Mouse (Mus musculus): ENCODE results near the gene Eif5b. TPM values are rescaled to one million over a fixed set of nuclear protein-coding genes. Genes with fewer than 3 reads are reported as not detected.
"Not testable (repeated sequence)": the region's sequence is repeated elsewhere in the genome, so short reads cannot be mapped to it uniquely, and the experiment has no call there.

Gene Eif5b
- polyA plus RNA-seq (2015; fragmentation: Nextera tagmentation; extraction: Ambion mirVana), result 26.2 and 28.7 TPM in 2 replicates

DNA sequence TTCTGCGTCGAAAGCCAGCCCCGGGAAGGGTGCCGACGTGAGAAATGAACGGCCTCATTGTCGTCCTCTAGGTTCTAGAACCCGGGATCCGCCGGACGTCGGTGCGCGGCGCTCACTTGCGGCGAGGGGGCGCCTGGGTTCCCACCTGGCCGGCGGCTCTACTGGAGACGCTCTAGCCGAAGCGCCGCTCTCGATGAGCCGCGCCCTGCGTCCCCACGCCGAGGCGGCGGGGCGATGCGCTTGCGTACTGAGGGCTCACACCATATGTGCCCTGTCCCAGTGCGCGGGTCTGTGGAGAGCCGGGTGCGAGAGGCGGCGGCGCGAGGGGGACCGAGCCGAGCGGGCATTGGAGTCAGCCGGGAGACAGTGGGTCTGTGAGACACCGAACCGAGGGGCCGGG, at the start of gene Eif5b, which contains the start of gene Txndc9:
Eif5b (plus strand) TSS at position 144 of the 400 bp plus-strand sequence.
Txndc9 (minus strand) TSS at position 27 of the 400 bp plus-strand sequence.
- under 1% methylated on average over 50 of the region's 50 CpGs for WGBS
- Histone ChIP-seq H3K27me3 (replicated peaks) (no peaks in the 10 kb centered on the region), H3K4me3 (replicated peaks) (peak within 1 kb of the TSS; percentile 83), H3K4me2 (replicated peaks) (peak within 1 kb of the TSS; percentile 83), H3K9me3 (no peaks in the 10 kb centered on the region), H3K4me1 (replicated peaks) (peaks cover 10% of the 10 kb centered on the region), H3K36me3 (peaks cover 20% of the 10 kb centered on the region), H3K27ac (peak within 1 kb of the TSS; percentile 90), H3K9ac (peak within 1 kb of the TSS; percentile 82)
- ATAC-seq, result peak; percentile 93

DNA sequence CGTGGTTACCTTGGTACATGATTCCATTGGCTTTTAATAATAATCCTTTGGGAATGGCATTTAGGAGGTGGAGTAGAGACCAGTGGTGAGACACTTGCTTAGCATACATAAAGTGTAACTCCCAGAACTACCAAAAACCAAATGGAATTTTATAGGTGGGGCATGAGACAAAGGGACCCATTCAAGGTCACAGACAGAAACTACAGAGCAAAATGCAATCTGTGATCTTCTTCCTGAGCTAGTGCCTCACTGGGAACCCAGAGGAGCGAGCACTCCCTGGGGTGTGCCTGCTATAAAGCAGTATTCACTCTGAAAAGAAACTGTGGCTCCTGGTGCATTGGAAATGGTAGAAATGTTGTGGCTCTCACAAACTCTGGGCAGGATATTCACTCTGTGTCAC, 48.9 kb upstream of the Eif5b start:
- no peak overlapping the region for H3K9ac ChIP-seq
- no peaks in the 10 kb centered on the region for H3K27me3 ChIP-seq (replicated peaks)
- ATAC-seq, result no peak
- H3K27ac ChIP-seq, result no peak overlapping the region
- H3K4me2 ChIP-seq (replicated peaks), result no peak overlapping the region
- H3K4me1 ChIP-seq (replicated peaks), result no peaks in the 10 kb centered on the region
- no peaks in the 10 kb centered on the region for H3K9me3 ChIP-seq
- WGBS, result 83% methylated on average over 2 of the region's 2 CpGs
- no peaks in the 10 kb centered on the region for H3K36me3 ChIP-seq
- no peak overlapping the region for H3K4me3 ChIP-seq (replicated peaks)

GRCm38 (mm10) chr1:37954786-37955185, 43.0 kb upstream of the Eif5b start:
- ATAC-seq, result no peak
- H3K4me1 ChIP-seq (replicated peaks), result no peaks in the 10 kb centered on the region

DNA sequence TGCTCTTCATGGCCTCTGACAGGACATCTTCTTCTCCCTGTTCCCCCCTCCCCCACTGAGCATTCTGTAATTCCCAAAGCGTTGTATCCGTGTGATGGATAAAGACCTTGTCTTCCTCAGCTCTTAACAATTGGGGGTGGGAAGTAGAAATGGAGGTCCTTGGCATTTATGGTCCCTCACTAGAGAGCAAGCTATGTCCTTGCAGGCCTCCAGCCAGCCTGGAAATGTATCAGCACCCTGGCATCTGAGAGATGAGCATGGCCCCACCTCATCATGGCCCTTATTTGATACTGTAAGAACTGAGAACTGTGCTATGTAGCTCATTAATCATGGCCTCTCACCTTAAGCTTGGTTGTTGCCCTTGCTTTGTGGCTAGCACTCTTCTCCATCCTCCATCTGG, 42.6 kb upstream of the Eif5b start:
- WGBS, result 88% methylated on average over 2 of the region's 2 CpGs
- no peak for ATAC-seq
- Histone ChIP-seq H3K27ac (no peak overlapping the region), H3K9ac (no peak overlapping the region), H3K4me1 (replicated peaks) (no peaks in the 10 kb centered on the region), H3K4me2 (replicated peaks) (no peak overlapping the region), H3K27me3 (replicated peaks) (no peaks in the 10 kb centered on the region; the same call in 1 of the 2 replicates), H3K9me3 (no peaks in the 10 kb centered on the region), H3K36me3 (no peaks in the 10 kb centered on the region), H3K4me3 (replicated peaks) (no peak overlapping the region)

More at GRCm38 (mm10) chr1:37954786-37955185, 43.0 kb upstream of the Eif5b start:
- Histone ChIP-seq H3K36me3 (no peaks in the 10 kb centered on the region), H3K9ac (no peak overlapping the region), H3K9me3 (no peaks in the 10 kb centered on the region), H3K27me3 (replicated peaks) (no peaks in the 10 kb centered on the region; the same call in 1 of the 2 replicates), H3K4me2 (replicated peaks) (no peak overlapping the region), H3K4me3 (replicated peaks) (no peak overlapping the region), H3K27ac (no peak overlapping the region)
- 77% methylated on average over 7 of the region's 7 CpGs for WGBS

GRCm38 (mm10) chr1:37956690-37957431, 40.9 kb upstream of the Eif5b start:
- no peaks in the 10 kb centered on the region; the same call in 1 of the 2 replicates for H3K27me3 ChIP-seq (replicated peaks)
- no peak for ATAC-seq
- no peak overlapping the region for H3K27ac ChIP-seq
- H3K9me3 ChIP-seq, result no peaks in the 10 kb centered on the region
- no peak overlapping the region for H3K9ac ChIP-seq
- no peaks in the 10 kb centered on the region for H3K4me1 ChIP-seq (replicated peaks)
- no peak overlapping the region for H3K4me2 ChIP-seq (replicated peaks)
- H3K36me3 ChIP-seq, result no peaks in the 10 kb centered on the region
- no peak overlapping the region for H3K4me3 ChIP-seq (replicated peaks)
- WGBS, result 31% methylated on average over 3 of the region's 3 CpGs

GRCm38 (mm10) chr1:37957659-37958058, 40.2 kb upstream of the Eif5b start, which contains the start of gene Lyg1:
Gene Lyg1 (minus strand): TSS chr1:37957759.
- Histone ChIP-seq H3K9me3 (no peaks in the 10 kb centered on the region), H3K36me3 (no peaks in the 10 kb centered on the region), H3K4me2 (replicated peaks) (no peak within 1 kb of the TSS), H3K9ac (no peak within 1 kb of the TSS), H3K27me3 (replicated peaks) (no peaks in the 10 kb centered on the region; the same call in 1 of the 2 replicates), H3K27ac (no peak within 1 kb of the TSS), H3K4me1 (replicated peaks) (no peaks in the 10 kb centered on the region), H3K4me3 (replicated peaks) (no peak within 1 kb of the TSS)
- WGBS, result 86% methylated on average over 5 of the region's 5 CpGs
- no peak for ATAC-seq

- H3K4me3 ChIP-seq (replicated peaks), result no peak overlapping the region
- ATAC-seq, result no peak
- no peaks in the 10 kb centered on the region for H3K36me3 ChIP-seq
- H3K27me3 ChIP-seq (replicated peaks), result no peaks in the 10 kb centered on the region; the same call in 1 of the 2 replicates
- 82% methylated on average over 2 of the region's 2 CpGs for WGBS
- H3K27ac ChIP-seq, result no peak overlapping the region
- H3K4me2 ChIP-seq (replicated peaks), result no peak overlapping the region
- H3K9ac ChIP-seq, result no peak overlapping the region
- H3K9me3 ChIP-seq, result no peaks in the 10 kb centered on the region
- H3K4me1 ChIP-seq (replicated peaks), result no peaks in the 10 kb centered on the region
These were observed 39.3 kb upstream of the Eif5b start for GRCm38 (mm10) chr1:37958516-37958915.

GRCm38 (mm10) chr1:37959486-37959885, 38.3 kb upstream of the Eif5b start:
- 77% methylated on average over 5 of the region's 5 CpGs for WGBS
- Histone ChIP-seq H3K9ac (no peak overlapping the region), H3K36me3 (no peaks in the 10 kb centered on the region), H3K27me3 (replicated peaks) (no peaks in the 10 kb centered on the region; the same call in 1 of the 2 replicates), H3K4me2 (replicated peaks) (no peak overlapping the region), H3K9me3 (no peaks in the 10 kb centered on the region), H3K4me3 (replicated peaks) (no peak overlapping the region), H3K27ac (no peak overlapping the region), H3K4me1 (replicated peaks) (no peaks in the 10 kb centered on the region)
- no peak for ATAC-seq

DNA sequence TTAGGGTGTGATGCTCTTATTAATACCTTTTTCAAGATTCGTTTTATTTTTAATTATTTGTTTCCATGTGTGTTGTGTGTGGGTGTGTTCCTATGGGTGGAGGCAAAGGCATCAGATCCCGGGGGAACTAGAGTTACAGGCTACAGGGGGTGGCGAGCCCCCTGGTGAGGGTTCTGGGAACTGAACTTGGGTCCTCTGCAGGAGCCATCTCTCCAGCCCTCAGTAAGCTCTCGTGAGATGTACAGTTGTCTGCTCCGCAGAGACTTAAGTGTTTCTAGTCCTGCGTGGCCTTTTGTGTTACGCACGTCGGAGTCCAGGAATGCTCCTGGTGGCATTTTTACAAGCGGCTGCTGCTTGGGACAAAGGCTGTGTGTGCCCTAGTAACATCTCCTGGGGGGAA, 32.2 kb upstream of the Eif5b start:
- no peaks in the 10 kb centered on the region for H3K27me3 ChIP-seq (replicated peaks)
- WGBS, result 55% methylated on average over 10 of the region's 10 CpGs
- no peak for ATAC-seq
- no peak overlapping the region for H3K4me3 ChIP-seq (replicated peaks)
- no peaks in the 10 kb centered on the region for H3K36me3 ChIP-seq
- H3K27ac ChIP-seq, result no peak overlapping the region
- no peak overlapping the region for H3K4me2 ChIP-seq (replicated peaks)
- H3K4me1 ChIP-seq (replicated peaks), result no peaks in the 10 kb centered on the region
- no peaks in the 10 kb centered on the region for H3K9me3 ChIP-seq
- no peak overlapping the region for H3K9ac ChIP-seq

DNA sequence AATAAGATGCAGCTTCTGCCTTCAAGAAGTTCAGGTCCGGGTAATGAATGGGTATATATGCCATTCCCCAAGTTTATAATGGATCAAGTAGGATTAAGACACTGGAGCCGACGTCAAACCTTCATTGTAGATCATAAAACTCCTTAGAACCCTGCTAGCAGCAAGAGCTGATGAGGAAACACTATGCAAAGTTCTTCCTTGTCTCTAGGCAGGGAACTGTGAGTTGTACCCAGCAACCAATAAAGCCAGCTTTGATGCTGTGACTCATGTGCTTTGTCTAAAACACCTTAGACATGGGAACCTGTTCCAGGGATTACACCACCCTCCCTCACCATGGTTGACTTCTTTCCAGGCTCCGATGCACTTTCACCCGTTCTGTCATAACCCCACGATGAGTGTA, 29.1 kb upstream of the Eif5b start:
- Histone ChIP-seq H3K4me2 (replicated peaks) (no peak overlapping the region), H3K27me3 (replicated peaks) (no peaks in the 10 kb centered on the region), H3K9me3 (no peaks in the 10 kb centered on the region), H3K4me1 (replicated peaks) (no peaks in the 10 kb centered on the region), H3K36me3 (no peaks in the 10 kb centered on the region), H3K27ac (no peak overlapping the region), H3K9ac (no peak overlapping the region), H3K4me3 (replicated peaks) (no peak overlapping the region)
- no peak for ATAC-seq
- WGBS, result 75% methylated on average over 6 of the region's 6 CpGs

DNA sequence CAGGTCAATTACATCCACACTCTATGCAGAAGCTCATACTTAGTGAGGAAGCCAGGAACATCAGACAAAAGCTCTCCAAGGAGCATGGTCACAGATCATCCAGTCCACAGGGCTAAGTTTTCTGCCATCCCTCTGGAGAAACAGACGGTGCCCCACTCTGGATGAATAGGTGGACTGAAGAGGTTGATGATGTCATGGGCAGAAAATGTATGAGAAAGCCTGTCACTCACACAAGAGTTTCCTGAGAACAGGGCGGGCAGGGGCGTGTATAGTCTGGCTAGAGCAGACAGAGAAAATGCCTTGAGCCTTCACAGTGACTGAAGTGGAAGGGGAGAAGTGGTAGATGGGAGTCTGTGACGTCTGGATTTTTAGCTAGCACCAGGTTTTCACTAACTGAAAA, 26.3 kb upstream of the Eif5b start:
- no peak for ATAC-seq
- Histone ChIP-seq H3K27ac (no peak overlapping the region), H3K4me2 (replicated peaks) (no peak overlapping the region), H3K36me3 (no peaks in the 10 kb centered on the region), H3K27me3 (replicated peaks) (no peaks in the 10 kb centered on the region), H3K9ac (no peak overlapping the region), H3K4me3 (replicated peaks) (no peak overlapping the region), H3K9me3 (no peaks in the 10 kb centered on the region), H3K4me1 (replicated peaks) (no peaks in the 10 kb centered on the region)
- WGBS, result 55% methylated on average over 4 of the region's 4 CpGs

DNA sequence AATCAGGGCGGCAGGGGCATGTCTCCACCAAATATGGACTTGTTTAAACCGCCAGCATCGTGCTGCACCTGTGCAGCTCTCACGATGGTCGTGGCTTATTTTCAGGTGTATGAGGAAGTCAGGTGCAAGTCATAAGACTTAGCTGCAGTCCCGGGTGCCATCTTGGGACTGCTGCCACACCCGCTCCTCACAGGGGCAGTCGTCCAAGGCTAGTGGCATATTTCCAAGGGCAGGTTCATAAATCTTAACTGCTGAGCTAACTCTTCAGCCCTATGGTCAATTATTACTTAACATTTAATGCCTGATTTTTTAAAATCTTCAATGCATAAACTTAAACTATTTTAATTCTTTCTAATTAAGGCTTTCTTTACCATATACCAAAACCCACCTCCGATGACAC, 21.1 kb upstream of the Eif5b start:
- H3K4me3 ChIP-seq (replicated peaks); H3K27me3 ChIP-seq (replicated peaks); H3K27ac ChIP-seq; H3K9me3 ChIP-seq; H3K4me1 ChIP-seq (replicated peaks); H3K36me3 ChIP-seq; H3K9ac ChIP-seq; H3K4me2 ChIP-seq (replicated peaks); ATAC-seq: not testable (repeated sequence)
- WGBS, result 62% methylated on average over 9 of the region's 9 CpGs

DNA sequence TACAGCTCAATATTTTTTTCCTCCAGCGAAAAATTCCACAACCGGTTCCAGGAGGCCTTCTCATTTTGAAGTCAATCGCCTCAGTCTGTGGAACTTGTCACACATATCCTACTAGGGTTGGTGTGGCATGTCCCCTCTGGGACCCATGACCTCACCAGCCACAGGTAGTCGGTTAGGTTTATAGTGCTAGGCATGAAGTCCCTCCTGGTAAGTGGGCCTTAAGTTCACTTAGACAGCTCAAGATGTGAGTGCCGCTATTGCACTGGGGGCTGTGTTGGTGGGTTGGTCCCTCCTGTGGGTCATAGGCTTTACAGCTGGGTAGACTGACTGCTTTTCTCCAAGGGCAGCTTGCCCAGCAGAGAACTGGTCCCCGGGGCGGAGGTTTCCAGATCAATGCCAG, 20.5 kb upstream of the Eif5b start:
- Histone ChIP-seq H3K27me3 (replicated peaks) (no peaks in the 10 kb centered on the region), H3K27ac (no peak overlapping the region), H3K9me3 (no peaks in the 10 kb centered on the region), H3K36me3 (no peaks in the 10 kb centered on the region), H3K4me1 (replicated peaks) (no peaks in the 10 kb centered on the region), H3K9ac (no peak overlapping the region), H3K4me2 (replicated peaks) (no peak overlapping the region), H3K4me3 (replicated peaks) (no peak overlapping the region)
- ATAC-seq, result no peak
- 93% methylated on average over 7 of the region's 7 CpGs for WGBS

Data from intestine, embryonic 15.5 days (tissue).